Mouse (Mus musculus) liver, postnatal 0 days (tissue): ENCODE measurements at regions not wholly inside any gene's neighbourhood (a gene's known extent, or its start where the extent isn't known, plus 50 kb on each side); places are given as distances from the start of the nearest gene placed in this dataset.

Experiments
- ATAC-seq: fragments of 200-750 bp; cut with Nextera tagmentation; 2 replicates; pipeline ENCODE4 v1.8.0; 2017; ENCODE audit warnings: mild to moderate bottlenecking, moderate library complexity
- DNase-seq: peaks from one replicate; pipeline ENCODE4 v3.0.0-alpha.2; 2016
- H3K27ac ChIP-seq: fragments of 300-500 bp; sonication (generic); 2 replicates; pipeline ENCODE4 v1.5.1; 2014; ENCODE audit warnings: antibody characterized with exemption, moderate library complexity, mild to moderate bottlenecking, low read depth
- H3K27me3 ChIP-seq: fragments of 300-500 bp; sonication (generic); 2 replicates; pipeline ENCODE4 v1.6.1; 2014; ENCODE audit warnings: low read length, control low read depth, mixed read lengths; ENCODE audit not compliant: insufficient read depth
- H3K36me3 ChIP-seq: fragments of 300-500 bp; sonication (generic); replicated peaks from 2 replicates; pipeline ENCODE4 v1.6.1; 2014; ENCODE audit warnings: mild to moderate bottlenecking, control low read depth, low read length, moderate library complexity, mixed read lengths; ENCODE audit not compliant: insufficient read depth
- H3K4me1 ChIP-seq: fragments of 300-500 bp; sonication (generic); 2 replicates; pipeline ENCODE4 v1.6.1; 2014; ENCODE audit warnings: antibody characterized with exemption, mild to moderate bottlenecking, control low read depth; ENCODE audit not compliant: insufficient read depth
- H3K4me2 ChIP-seq: fragments of 300-500 bp; sonication (generic); 2 replicates; pipeline ENCODE4 v1.6.1; 2014; ENCODE audit warnings: low read depth, mild to moderate bottlenecking, low read length, moderate library complexity, mixed read lengths
- H3K4me3 ChIP-seq: fragments of 300-500 bp; sonication (generic); 2 replicates; pipeline ENCODE4 v1.5.1; 2014; ENCODE audit warnings: low read depth, low read length
- H3K9ac ChIP-seq: fragments of 300-500 bp; sonication (generic); replicated peaks from 2 replicates; pipeline ENCODE4 v1.6.1; 2014; ENCODE audit warnings: mild to moderate bottlenecking, moderate library complexity
- H3K9me3 ChIP-seq: fragments of 300-500 bp; sonication (generic); 2 replicates; pipeline ENCODE4 v1.6.1; 2016; ENCODE audit warnings: mild to moderate bottlenecking, control low read depth, low read length, mixed read lengths
- CTCF ChIP-seq: sonication (generic); IDR thresholded peaks from 2 replicates; pipeline ENCODE4 v1.5.1; 2016; ENCODE audit warnings: antibody characterized with exemption, low read depth
- EP300 ChIP-seq: IDR thresholded peaks from 2 replicates; pipeline ENCODE4 v1.6.1; 2016; ENCODE audit warnings: antibody characterized with exemption, low read depth, mild to moderate bottlenecking
- WGBS: fragments of 180-500 bp; shearing (Covaris S2); extraction: QIAGEN DNeasy Blood & Tissue Kit; methylation state at CpG from one replicate; pipeline ENCODE4 v1.1.7; 2014; ENCODE audit not compliant: insufficient replicate concordance; 5-methylcytosine and 5-hydroxymethylcytosine counted together

- no peaks in the 10 kb centered on the region for H3K4me1 ChIP-seq
- no peaks in the 10 kb centered on the region for H3K27me3 ChIP-seq
- H3K36me3 ChIP-seq = no peaks in the 10 kb centered on the region
- no peak for TF ChIP-seq EP300
- no peak for TF ChIP-seq CTCF
- no peaks in the 10 kb centered on the region for H3K9me3 ChIP-seq
- ATAC-seq (no peak), DNase-seq (no peak)
- no peak overlapping the region for H3K4me2 ChIP-seq
- no peak overlapping the region for H3K9ac ChIP-seq
- no peak overlapping the region for H3K4me3 ChIP-seq
- WGBS = 65% methylated on average over 1 of the region's 1 CpGs
- no peak overlapping the region for H3K27ac ChIP-seq
Measured at GRCm38 (mm10) chr15:11453997-11454396, 54.5 kb upstream of the Tars start.

GRCm38 (mm10) chr15:11451635-11452034, 52.2 kb upstream of the Tars start:
- no peak overlapping the region for H3K4me3 ChIP-seq
- H3K9ac ChIP-seq = no peak overlapping the region
- H3K4me1 ChIP-seq = no peaks in the 10 kb centered on the region
- H3K27ac ChIP-seq = no peak overlapping the region
- H3K27me3 ChIP-seq = no peaks in the 10 kb centered on the region
- 28% methylated on average over 1 of the region's 1 CpGs for WGBS
- DNase-seq (no peak), ATAC-seq (no peak)
- H3K4me2 ChIP-seq = no peak overlapping the region
- H3K36me3 ChIP-seq = no peaks in the 10 kb centered on the region
- H3K9me3 ChIP-seq = no peaks in the 10 kb centered on the region
- TF ChIP-seq EP300 = no peak
- TF ChIP-seq CTCF = no peak
